Mouse (Mus musculus) gonadal fat pad, adult 2 months (tissue): ENCODE results near the gene Cnr2. TPM values are rescaled to one million over a fixed set of nuclear protein-coding genes. Genes with fewer than 3 reads are reported as not detected.

Experiments used
- DNase-seq: peaks from one replicate; pipeline ENCODE4 v3.0.0-alpha.2; 2012; ENCODE audit warnings: low read depth
- polyA plus RNA-seq: library from polyadenylated mRNA; depleted of rRNA; stranded (reverse); fragments of >200 nt; gene quantifications from 2 replicates; pipeline ENCODE4 v1.2.3, GENCODE M21; 2012

Gene Cnr2
- polyA plus RNA-seq, 1 experiment: 1.7 TPM

GRCm38 (mm10) chr4:135875991-135876582 is 19.1 kb upstream of the Cnr2 start:
- DNase-seq: no peak

DNA sequence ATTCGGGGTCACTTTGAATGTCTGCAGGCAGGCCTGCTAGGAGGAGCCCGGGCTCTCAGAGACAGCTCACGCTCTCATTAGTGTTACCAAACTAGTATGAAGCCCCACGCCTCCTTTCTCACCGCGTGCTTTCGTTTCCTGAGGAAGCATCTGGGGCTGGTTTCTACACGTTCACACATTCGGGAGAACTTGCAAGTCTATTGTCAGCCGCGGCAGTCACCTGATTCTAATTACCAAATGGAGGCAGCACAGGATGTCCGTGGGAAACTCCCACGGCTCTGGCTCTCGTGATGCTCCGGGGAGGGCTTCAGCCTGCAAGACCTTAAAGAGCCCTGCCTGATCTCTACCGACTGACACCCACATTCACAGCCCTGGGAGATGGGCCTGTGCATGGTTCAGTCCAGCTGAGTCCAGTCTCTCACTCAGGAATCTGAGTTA is 18.6 kb upstream of the Cnr2 start:
- DNase-seq: no peak

GRCm38 (mm10) chr4:135877742-135878141 is 17.5 kb upstream of the Cnr2 start:
- DNase-seq: no peak

DNA sequence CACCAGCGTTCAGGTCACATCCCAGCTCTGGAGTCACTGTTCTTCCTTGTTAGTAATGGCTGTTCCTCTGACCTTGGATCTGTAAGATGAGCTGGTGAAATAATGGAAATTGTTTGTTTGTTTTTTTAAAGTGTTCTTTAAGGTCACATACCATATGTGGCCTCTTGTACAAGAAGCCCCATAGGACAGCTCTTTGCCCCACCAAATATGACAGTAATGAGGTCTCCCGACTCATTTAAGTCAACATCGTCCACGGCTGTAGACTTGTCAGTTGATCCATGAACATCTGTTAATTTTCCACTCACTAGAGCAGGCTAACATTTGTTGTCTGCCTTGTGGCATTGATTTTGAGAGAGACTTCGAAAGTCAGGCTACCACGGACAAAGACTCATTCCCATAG is 16.2 kb upstream of the Cnr2 start:
- no peak for DNase-seq

- DNase-seq: no peak
These were observed 15.2 kb upstream of the Cnr2 start for GRCm38 (mm10) chr4:135880018-135880417.

- DNase-seq: no peak
These were observed 14.6 kb upstream of the Cnr2 start for GRCm38 (mm10) chr4:135880576-135880975.

- no peak for DNase-seq
These were observed 13.2 kb upstream of the Cnr2 start for GRCm38 (mm10) chr4:135882023-135882422.

DNA sequence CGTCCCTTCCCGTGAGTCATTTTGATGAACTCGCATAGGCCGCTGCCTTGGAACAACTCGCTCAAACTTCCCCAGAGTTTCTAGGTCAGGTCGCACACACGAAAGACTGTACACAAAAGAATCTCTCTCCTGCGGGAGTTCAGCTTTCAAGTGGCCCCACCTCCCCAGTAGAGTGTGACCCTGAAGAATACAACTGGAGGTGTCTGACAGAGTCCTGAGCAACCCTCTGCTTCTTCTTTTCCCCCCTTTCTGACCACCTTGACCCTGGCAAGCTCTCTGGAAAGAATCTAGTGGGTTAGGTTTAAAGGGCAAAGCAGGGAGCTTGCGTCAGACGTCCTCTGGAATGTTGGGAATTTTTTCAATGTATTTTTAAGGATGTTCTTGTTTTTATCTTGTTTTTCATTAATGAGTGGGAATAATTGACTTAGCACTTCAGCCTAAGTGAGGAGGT is 11.8 kb upstream of the Cnr2 start:
- no peak for DNase-seq

DNA sequence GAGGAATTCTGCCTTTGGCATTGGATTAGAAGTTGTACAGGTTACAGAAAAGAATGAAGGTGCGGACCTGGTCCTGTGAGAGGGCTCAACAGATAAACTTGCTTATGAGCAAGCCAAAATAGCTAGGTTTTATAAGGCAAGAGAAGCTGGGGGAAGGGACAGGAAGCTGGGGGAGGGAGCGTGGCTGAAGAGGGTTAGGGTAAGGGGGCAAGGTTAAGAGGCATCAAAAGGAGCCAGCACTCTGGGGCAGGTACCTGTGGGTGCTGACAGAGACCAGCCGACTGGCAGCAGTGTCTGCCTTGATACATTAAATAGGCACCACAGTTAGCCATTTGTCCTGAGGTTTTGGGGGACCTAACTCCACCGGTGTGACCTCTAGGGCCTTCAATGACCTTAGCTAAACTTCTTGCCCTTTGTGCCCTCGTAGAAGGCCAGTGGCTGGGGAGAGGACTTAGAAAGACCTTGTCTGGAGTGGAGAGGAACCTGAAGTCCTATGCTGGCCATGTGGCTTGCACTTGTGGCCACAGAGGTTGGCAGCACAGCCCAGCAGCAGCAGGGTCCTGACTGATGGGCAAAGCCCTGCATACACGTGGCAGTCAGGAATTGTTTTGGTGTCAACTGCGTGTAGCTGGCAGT is 11.2 kb upstream of the Cnr2 start:
- DNase-seq: no peak

DNA sequence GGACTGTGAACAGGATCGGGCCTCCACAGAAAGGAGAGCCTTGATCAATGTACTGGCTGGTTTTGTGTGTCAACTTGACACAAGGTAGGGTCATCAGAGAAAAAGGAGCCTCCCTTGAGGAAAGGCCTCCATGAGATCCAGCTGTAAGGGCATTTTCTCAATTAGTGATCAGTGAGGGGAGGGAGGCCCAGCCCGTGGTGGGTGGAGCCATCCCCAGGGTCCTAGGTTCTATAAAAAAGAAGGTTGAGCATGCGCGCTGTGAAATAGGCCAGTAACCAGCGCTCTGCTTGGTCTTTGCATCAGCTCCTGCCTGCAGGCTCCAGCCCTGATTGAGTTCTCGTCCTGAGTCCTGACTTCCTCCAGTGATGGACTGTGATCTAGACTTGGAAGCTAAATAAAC is 10.7 kb upstream of the Cnr2 start:
- DNase-seq: no peak

DNA sequence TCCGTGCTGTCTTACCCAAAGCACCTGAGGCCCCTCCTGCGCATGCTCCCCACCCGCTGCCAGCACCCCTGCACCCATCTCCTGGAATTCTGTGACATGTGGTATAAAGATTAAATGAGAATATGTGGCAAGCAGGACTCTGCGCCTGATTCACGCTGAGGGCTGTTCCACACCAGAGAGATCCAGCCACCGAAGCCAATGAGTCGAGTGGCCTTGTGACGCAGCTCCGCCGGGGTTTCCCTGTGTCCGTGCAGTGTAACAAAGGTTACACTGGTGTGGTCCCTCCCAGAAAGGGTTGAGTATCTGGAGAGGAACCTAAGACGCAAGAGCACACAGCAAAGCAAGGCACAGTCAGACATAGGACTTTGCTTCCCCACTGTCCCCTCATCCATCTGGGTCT is 9.5 kb upstream of the Cnr2 start:
- DNase-seq: no peak

DNA sequence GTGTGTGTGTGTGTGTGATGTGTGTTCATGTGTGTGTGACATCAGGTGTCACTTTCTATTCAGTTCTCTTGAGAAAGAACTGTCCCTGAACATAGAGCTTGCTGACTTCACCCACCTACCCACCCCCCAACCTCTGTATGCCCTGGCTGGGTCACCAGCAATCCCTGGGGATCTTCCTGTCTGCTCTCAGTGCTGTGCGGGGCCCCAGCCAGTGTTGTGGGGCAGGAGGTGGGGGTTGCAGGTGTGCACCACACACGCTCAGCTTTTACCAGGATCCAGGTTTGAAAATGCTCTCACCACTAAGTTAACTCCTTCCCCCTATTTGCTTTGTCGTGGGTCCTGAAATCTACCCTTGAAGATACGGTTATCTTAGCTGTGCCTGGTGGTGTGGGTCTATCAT is 9.0 kb upstream of the Cnr2 start:
- no peak for DNase-seq

DNA sequence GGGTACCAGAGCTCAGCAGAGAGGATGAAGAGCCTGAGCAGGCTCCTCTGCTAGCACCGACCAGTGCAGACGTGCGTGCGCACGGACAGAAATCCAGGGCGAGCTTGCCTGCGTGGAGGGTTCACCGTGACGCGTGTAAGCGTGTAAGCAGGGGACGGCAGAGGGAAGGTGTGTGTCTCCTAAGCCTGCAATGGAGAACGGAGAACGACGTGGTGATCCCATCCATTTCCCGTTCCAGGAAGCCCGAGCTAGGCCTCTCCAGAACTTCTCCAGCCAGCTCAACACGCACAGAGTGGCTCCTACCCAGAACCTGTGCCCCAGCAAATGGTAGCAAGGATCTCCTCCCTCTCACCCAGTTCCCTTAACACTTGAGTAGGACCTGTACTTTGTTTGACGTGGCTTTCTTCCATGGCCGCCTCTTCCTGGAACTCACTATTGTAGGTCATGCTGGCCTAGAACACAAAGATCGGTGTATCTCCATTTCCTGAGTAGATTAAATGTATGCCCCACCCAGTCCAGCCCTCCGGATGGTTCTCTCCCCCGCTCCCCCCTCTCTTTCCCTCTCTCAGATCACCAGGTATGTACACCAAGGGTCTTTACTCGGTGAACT is 6.6 kb upstream of the Cnr2 start:
- no peak for DNase-seq

DNA sequence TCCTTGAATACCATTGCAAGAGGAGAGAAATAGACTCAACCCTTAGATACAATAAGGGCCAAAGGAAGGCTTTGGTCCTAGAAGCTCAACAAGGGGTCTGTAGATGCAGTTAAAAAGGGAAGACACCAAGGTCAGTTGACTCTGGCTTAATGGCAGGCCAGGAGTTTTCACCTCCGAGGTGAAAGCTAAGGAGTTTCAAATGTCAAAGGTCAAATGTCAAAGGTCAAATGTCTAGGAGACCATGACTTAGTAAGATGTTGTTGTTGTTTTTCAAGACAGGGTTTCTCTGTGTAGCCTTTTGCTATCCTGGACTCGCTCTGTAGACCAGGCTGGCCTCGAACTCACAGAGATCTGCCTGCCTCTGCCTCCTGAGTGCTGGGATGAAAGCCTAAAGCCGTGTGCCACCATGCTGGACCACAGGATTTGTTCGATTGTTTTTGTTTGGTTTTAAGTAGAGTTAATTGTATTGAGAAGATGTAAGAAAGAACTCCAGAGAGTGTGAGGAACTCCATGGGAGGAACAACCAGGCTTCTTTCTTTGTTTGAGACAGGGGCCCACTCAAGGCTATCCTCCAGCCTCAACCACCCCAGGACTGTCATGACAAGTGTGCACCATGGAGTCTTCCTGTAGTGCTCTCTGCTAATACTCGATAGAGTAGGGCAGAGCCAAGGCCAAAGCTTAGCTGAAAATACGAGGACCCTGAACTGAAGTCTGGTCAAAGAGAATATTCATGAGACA is 5.9 kb upstream of the Cnr2 start:
- DNase-seq: no peak

DNA sequence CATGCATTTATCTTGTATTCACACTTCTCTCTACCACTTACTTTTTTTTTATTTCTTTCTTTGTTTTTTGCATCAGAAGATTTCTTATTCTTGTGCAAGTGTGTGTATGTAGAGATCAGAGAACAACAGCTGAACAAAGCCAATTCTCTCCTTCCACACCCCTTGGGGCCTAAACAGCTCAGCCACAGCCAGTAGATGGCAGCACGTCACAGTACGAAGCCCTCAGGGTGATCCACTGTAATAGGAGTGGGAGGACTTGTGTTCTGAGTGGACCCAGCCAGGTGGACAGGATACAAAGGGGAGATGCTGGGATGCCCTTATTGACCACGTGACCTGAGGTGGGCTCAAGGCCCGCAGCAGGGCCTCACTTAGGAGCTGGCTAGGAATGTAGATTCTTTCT is 5.3 kb upstream of the Cnr2 start:
- no peak for DNase-seq

- no peak for DNase-seq
These were observed 3.7 kb upstream of the Cnr2 start for GRCm38 (mm10) chr4:135891539-135891938.

DNA sequence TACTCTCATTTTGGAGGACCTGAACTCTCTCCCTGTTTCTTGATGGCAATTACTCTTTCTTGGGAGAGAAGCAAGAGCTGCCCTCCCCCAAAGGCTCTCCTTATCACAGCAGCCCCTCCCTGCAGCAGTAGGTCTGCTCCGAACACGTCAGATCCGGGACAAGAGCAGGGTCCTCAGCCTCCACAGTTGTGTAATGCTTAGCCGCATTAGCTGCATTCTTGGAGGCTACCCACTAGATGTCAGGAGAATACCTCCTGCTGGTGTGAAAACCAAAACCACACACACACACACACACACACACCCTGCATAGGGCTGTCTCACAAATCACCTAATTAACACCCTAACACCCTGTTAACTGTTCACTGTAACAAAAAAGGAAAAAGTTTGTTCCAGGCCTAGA is 2.3 kb upstream of the Cnr2 start:
- DNase-seq: no peak

DNA sequence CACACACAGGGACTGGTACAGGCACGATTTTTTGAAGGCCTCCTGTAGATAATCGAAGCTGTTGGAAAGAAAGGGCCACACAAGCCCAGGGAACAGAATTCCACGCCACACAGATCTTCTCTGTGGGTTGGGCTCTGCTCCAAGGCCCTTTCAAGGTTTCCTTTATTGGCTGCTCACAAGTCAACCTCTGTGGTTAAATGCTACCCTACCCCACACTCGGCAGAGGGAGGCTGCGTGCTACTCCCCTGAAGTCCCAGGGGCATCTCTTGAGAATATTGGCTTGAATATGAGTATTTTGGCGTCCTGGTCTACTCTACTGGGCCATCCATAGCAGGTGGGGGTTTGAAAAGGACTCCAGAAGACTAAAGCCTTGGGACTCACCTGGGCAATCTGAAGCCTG is 963 bp downstream of the Cnr2 start:
- DNase-seq: no peak

GRCm38 (mm10) chr4:135898380-135899049 is 3.3 kb downstream of the Cnr2 start:
- no peak for DNase-seq

GRCm38 (mm10) chr4:135899050-135899448 is 3.9 kb downstream of the Cnr2 start:
- DNase-seq: no peak

- no peak for DNase-seq
These were observed 4.8 kb downstream of the Cnr2 start for GRCm38 (mm10) chr4:135900008-135900407.

DNA sequence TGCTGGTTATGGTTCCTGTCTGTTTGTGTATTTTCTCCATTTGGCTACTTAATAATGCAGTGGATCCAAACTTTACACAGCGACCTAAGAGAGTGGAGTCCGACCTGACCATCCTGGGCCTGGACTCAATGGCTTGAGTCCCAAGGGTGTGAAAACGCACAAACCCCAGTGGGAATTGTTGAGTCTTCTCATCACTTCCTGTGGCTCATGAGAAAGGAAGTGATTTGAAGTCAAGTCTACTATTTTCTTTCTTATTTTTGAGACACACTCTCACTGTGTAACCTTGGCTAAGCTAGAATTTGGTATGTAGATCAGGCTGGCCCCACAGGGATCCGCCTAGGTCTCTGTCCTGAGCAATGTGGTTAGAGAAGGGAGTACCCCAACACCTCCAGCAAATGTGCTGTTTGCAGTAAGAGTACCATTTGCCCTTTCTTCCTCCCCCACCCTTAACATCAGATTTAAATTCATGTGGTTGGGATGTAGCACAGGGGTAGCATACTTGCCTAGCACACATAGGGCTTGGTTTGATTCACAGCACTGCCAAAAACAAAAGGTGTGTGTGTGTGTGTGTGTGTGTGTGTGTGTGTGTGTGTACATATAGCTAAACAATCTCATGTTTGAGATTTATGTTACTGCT is 7.5 kb downstream of the Cnr2 start:
- no peak for DNase-seq
